ENCODE assay signal across 9 mouse cellular contexts in the genomic region with DNA sequence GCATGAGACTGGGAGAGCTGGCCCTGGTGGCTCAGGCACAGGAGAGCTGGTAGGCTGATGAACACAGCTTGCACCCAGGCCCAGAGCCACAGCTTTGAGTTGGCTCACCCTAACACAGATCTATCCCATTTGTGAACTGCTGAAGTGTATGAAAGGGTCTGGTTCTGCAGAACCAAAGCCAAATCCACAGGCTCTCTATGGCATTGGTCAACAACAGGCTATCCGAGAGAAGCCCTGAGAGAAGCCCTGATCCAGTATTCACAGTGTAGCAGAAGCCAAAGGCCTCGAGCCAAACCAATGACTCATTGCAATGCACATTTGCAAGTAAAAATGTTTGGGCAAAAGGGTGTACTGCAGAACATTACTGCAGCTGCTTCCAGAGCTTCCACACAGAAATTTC. TPM values are rescaled to one million over a fixed set of nuclear protein-coding genes. Genes with fewer than 3 reads are reported as not detected.
A peak's percentile ranks its signal among the peaks of the same experiment; 100 is the strongest.
DNase-seq lines count a peak whose midpoint lies in the region; ATAC-seq and TF ChIP-seq lines count a peak whose summit lies in the region.
"Had no signal": no experiment of that assay in that cellular context is flagged by ENCODE, and none has a peak within 500 bp of the region (broad histone marks: within the 10 kb centered on the region; RNA-seq: fewer than 3 reads in every experiment).

No protein-coding gene starts in this region.

- ATAC-seq in kidney, embryonic 14.5 days (ENCODE audit: low FRiP score, low TSS enrichment) = no peak
- 0 out of 2 replicates have a peak, but pooled peaks have one; percentile 23 for ATAC-seq in midbrain, postnatal 0 days (ENCODE audit: low FRiP score)
- ATAC-seq in inflammation-experienced regulatory T-cells, adult 6 months = no peak
- ATAC-seq in monocyte, adult 5-6 weeks (replicated peaks; ENCODE audit: insufficient number of reproducible peaks, low FRiP score, low TSS enrichment, poor library complexity, severe bottlenecking) = no peak

- no peaks in the 10 kb centered on the region for H3K36me3 ChIP-seq in kidney, embryonic 14.5 days (ENCODE audit: control insufficient read depth, insufficient read depth, low read length)
- H3K36me3 ChIP-seq in midbrain, postnatal 0 days (ENCODE audit: insufficient read depth, low read length) = no peaks in the 10 kb centered on the region

- H3K27ac ChIP-seq in kidney, embryonic 14.5 days (ENCODE audit: low read depth, low read length) = no peak overlapping the region
- H3K27ac ChIP-seq in brown adipose tissue, adult 24 weeks (replicated peaks; ENCODE audit: low read depth, low read length) = peak overlapping the region; percentile 45
- H3K27ac ChIP-seq in layer of hippocampus, adult 2 months = peak overlapping the region; percentile 84
- H3K27ac ChIP-seq in midbrain, postnatal 0 days (ENCODE audit: low read depth, low read length) = no peak overlapping the region
- H3K27ac ChIP-seq: macrophage had no signal

- no peak overlapping the region for H3K4me2 ChIP-seq in kidney, embryonic 14.5 days (replicated peaks; ENCODE audit: low read depth, low read length)
- H3K4me2 ChIP-seq in midbrain, postnatal 0 days (ENCODE audit: low read depth, low read length, poor library complexity, severe bottlenecking) = no peak overlapping the region

- H3K4me3 ChIP-seq in kidney, embryonic 14.5 days (ENCODE audit: low read length) = no peak overlapping the region
- H3K4me3 ChIP-seq in brown adipose tissue, adult 24 weeks (ENCODE audit: insufficient read depth, low read depth, low read length) = no peak overlapping the region
- peak overlapping the region; percentile 29 for H3K4me3 ChIP-seq in layer of hippocampus, adult 2 months
- H3K4me3 ChIP-seq in midbrain, postnatal 0 days (ENCODE audit: low read depth, low read length) = no peak overlapping the region

- H3K4me1 ChIP-seq in kidney, embryonic 14.5 days (ENCODE audit: control insufficient read depth, insufficient read depth, low read length) = no peaks in the 10 kb centered on the region
- H3K4me1 ChIP-seq in brown adipose tissue, adult 24 weeks (ENCODE audit: control insufficient read depth, insufficient read depth, insufficient read length, low read length) = peaks cover 5% of the 10 kb centered on the region; the same call in 1 of the 2 replicates
- H3K4me1 ChIP-seq in midbrain, postnatal 0 days (ENCODE audit: insufficient read depth, low read length) = no peaks in the 10 kb centered on the region

- TF ChIP-seq CTCF in layer of hippocampus, adult 2 months (conservative IDR thresholded peaks at IDR 0.05) = no peak
- TF ChIP-seq CTCF in midbrain, postnatal 0 days (IDR thresholded peaks at IDR 0.05) = no peak

- H3K9ac ChIP-seq in kidney, embryonic 14.5 days (ENCODE audit: low read depth, low read length) = no peak overlapping the region
- H3K9ac ChIP-seq in midbrain, postnatal 0 days (replicated peaks; ENCODE audit: low read length, poor library complexity, severe bottlenecking) = no peak overlapping the region

- WGBS in kidney, embryonic 14.5 days = 72% methylated on average over 2 of the region's 2 CpGs
- 65% methylated on average over 2 of the region's 2 CpGs for WGBS in midbrain, postnatal 0 days

- DNase-seq in kidney, adult 11 months = peak; percentile 7
- peak; percentile 65 for DNase-seq in gastrocnemius, adult 18-20 months (ENCODE audit: low spot score)
- peak; percentile 59 to 66 for DNase-seq in layer of hippocampus, adult 2 months (ENCODE audit: low spot score in 2 of 2)
- DNase-seq in midbrain, postnatal 0 days (ENCODE audit: low spot score) = peak; percentile 62

- no peaks in the 10 kb centered on the region for H3K9me3 ChIP-seq in kidney, embryonic 14.5 days (ENCODE audit: control insufficient read depth, low read length)
- H3K9me3 ChIP-seq in midbrain, postnatal 0 days (ENCODE audit: low read length) = no peaks in the 10 kb centered on the region

- no peaks in the 10 kb centered on the region for H3K27me3 ChIP-seq in kidney, embryonic 14.5 days (ENCODE audit: control insufficient read depth, insufficient read depth, low read length)
- no peaks in the 10 kb centered on the region for H3K27me3 ChIP-seq in midbrain, postnatal 0 days (ENCODE audit: insufficient read depth, low read length)

RNA-seq across cellular contexts. Expression of a gene that starts 45.3 kb away (rescaled TPM):
- polyA plus RNA-seq in kidney, embryonic 14.5 days (2014; fragmentation: Nextera tagmentation; extraction: Ambion mirVana) = 27.8 and 29.8 TPM in 2 replicates
- 52.6 and 55.0 TPM in 2 replicates for polyA plus RNA-seq in brown adipose tissue, adult 24 weeks (2012; ENCODE audit: insufficient read depth, insufficient read length, missing spikeins)
- total RNA-seq in gastrocnemius, adult 18-20 months (2021) = 10 to 100 TPM; 17.5 to 17.8 TPM
- total RNA-seq in layer of hippocampus, adult 2 months (2021) = 10 to 100 TPM; 24.7 to 32.7 TPM
- total RNA-seq in midbrain, postnatal 0 days (2014; rRNA removed) = 25.8 and 37.5 TPM in 2 replicates
- polyA plus RNA-seq in midbrain, postnatal 0 days (2015; fragmentation: Nextera tagmentation; extraction: Ambion mirVana) = 25.4 and 27.1 TPM in 2 replicates
- 100 to 1,000 TPM; 245 to 330 (median 251) TPM for polyA plus RNA-seq in inflammation-experienced regulatory T-cells, adult 6 months (2017; shearing (Covaris generic))
- total RNA-seq in monocyte, adult 5-6 weeks (2017) = 112 to 165 TPM (median 154 TPM) in 3 replicates

Comparison
In these comparisons a context has a peak if more than half of its experiments do, and no peak if none do; other contexts are left out.
1. DNase-seq: peak in every context shown above with its lines; median percentile 65 in gastrocnemius, adult 18-20 months; 62 in layer of hippocampus, adult 2 months; 62 in midbrain, postnatal 0 days; 7 in kidney, adult 11 months.
2. H3K27ac ChIP-seq: peak in brown adipose tissue, adult 24 weeks (single experiment) and layer of hippocampus, adult 2 months (single experiment); none in kidney, embryonic 14.5 days (single experiment) and midbrain, postnatal 0 days (single experiment).